Mouse (Mus musculus): ENCODE data around the gene Cd82.

DNA sequence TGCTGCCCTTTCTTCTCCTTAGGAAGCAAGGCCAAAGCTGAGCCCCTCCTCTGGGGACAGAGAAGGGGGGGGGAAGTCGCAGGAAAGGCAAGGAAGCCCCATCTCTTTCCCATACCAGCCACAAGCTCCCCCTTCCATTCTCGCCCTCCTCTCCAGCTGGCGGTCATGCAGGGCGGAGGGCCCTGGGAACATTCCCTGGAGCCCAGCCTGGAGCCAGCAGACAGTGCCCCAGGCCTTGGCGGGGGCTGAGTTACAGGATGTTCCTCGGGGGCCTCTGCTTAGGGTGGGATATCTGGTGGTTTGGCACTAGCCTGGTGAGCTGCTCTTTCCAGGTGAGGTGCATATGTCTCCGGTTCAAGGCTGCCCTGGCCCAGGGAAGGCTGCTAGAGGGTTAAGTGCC lies 49.2 kb upstream of the Cd82 start:
- TF ChIP-seq CTCF (IDR thresholded peaks at IDR 0.05; ENCODE audit: extremely low read depth, insufficient read depth, insufficient read length, insufficient replicate concordance), result no peak
- TF ChIP-seq POLR2A (IDR thresholded peaks at IDR 0.05; ENCODE audit: low read depth, low read length), result no peak

All from spleen, adult 2 months (tissue).